Mouse (Mus musculus) MEL (cell line): ENCODE results near the gene Cenpp. TPM values are rescaled to one million over a fixed set of nuclear protein-coding genes. Genes with fewer than 3 reads are reported as not detected.
A peak's percentile ranks its signal among the peaks of the same experiment; 100 is the strongest.

ENCODE experiments used
- DNase-seq: peaks from one replicate; pipeline ENCODE4 v3.0.0; 2011; ENCODE audit warnings: low read depth, low spot score
- H3K27ac ChIP-seq: 2 replicates; pipeline ENCODE4 v1.5.1; 2012; ENCODE audit warnings: low read depth, mild to moderate bottlenecking, control low read depth, low read length, moderate library complexity; ENCODE audit not compliant: control insufficient read depth
- H3K27me3 ChIP-seq, 2 experiments: fragments of 150-350 bp in 1 of 2; sonication (generic) in 1 of 2; 2 replicates each; pipeline ENCODE4 v1.6.1; 2012; ENCODE audit warnings: low read length in 2 of 2, mild to moderate bottlenecking in 2 of 2, improper control_type of control experiment in 1 of 2, moderate library complexity in 1 of 2; ENCODE audit not compliant: insufficient read depth in 2 of 2, control insufficient read depth in 1 of 2
- H3K36me3 ChIP-seq, 2 experiments: 2 replicates each; pipeline ENCODE4 v1.6.1; 2012 to 2014; ENCODE audit warnings: low read length in 2 of 2, improper control_type of control experiment in 1 of 2, inconsistent platforms in 1 of 2, mild to moderate bottlenecking in 1 of 2; ENCODE audit not compliant: insufficient read depth in 2 of 2, control insufficient read depth in 1 of 2
- H3K4me1 ChIP-seq, 2 experiments: fragments of 150-350 bp in 1 of 2; sonication (generic) in 1 of 2; 2 replicates each; pipeline ENCODE4 v1.6.1; 2012; ENCODE audit warnings: low read length in 2 of 2, improper control_type of control experiment in 1 of 2, mild to moderate bottlenecking in 1 of 2; ENCODE audit not compliant: insufficient read depth in 2 of 2, control insufficient read depth in 1 of 2
- H3K4me3 ChIP-seq, 2 experiments: fragments of 150-350 bp in 1 of 2; sonication (generic) in 1 of 2; 2 replicates each; pipeline ENCODE4 v1.5.1; 2012; ENCODE audit warnings: low read depth in 2 of 2, low read length in 2 of 2, mild to moderate bottlenecking in 2 of 2, moderate library complexity in 2 of 2, control low read depth in 1 of 2, improper control_type of control experiment in 1 of 2; ENCODE audit not compliant: control insufficient read depth in 1 of 2, insufficient read depth in 1 of 2
- H3K79me2 ChIP-seq: 2 replicates; pipeline ENCODE4 v1.6.1; 2012; ENCODE audit warnings: mild to moderate bottlenecking, low read length, moderate library complexity; ENCODE audit not compliant: control insufficient read depth, poor library complexity, insufficient read depth
- H3K9ac ChIP-seq: 2 replicates; pipeline ENCODE4 v1.6.1; 2012; ENCODE audit warnings: low read depth, mild to moderate bottlenecking, control low read depth, low read length, moderate library complexity; ENCODE audit not compliant: control insufficient read depth, poor library complexity, severe bottlenecking
- H3K9me3 ChIP-seq: fragments of 150-350 bp; sonication (generic); replicated peaks from 2 replicates; pipeline ENCODE4 v1.6.1; 2012; ENCODE audit warnings: mild to moderate bottlenecking, low read length, improper control_type of control experiment, moderate library complexity; ENCODE audit not compliant: insufficient read depth
- CTCF ChIP-seq, 3 experiments: IDR thresholded peaks in 2 of 3; conservative IDR thresholded peaks in 1 of 3; 2 replicates each; pipeline ENCODE4 v1.5.1; 2011 to 2012; ENCODE audit warnings: low read length in 3 of 3, low read depth in 2 of 3, mild to moderate bottlenecking in 2 of 3, improper control_type of control experiment in 1 of 3, inconsistent platforms in 1 of 3, mixed read lengths in 1 of 3, moderate library complexity in 1 of 3; ENCODE audit not compliant: control insufficient read depth in 1 of 3, insufficient read depth in 1 of 3, poor library complexity in 1 of 3, severe bottlenecking in 1 of 3
- E2F4 ChIP-seq: IDR thresholded peaks from 2 replicates; pipeline ENCODE4 v1.6.1; 2011; ENCODE audit warnings: low read depth, low read length, improper control_type of control experiment, borderline replicate concordance
- ETS1 ChIP-seq: IDR thresholded peaks from 2 replicates; pipeline ENCODE4 v1.6.1; 2012; ENCODE audit warnings: low read depth, mild to moderate bottlenecking, inconsistent platforms, low read length, improper control_type of control experiment, moderate library complexity
- JUND ChIP-seq: IDR thresholded peaks from 2 replicates; pipeline ENCODE4 v1.6.1; 2011; ENCODE audit warnings: low read depth, mild to moderate bottlenecking, improper control_type of control experiment, low read length
- MYB ChIP-seq: IDR thresholded peaks from 2 replicates; pipeline ENCODE4 v1.6.1; 2011; ENCODE audit warnings: mild to moderate bottlenecking, low read depth, low read length, improper control_type of control experiment
- NELFE ChIP-seq: IDR thresholded peaks from 2 replicates; pipeline ENCODE4 v1.6.1; 2011; ENCODE audit warnings: low read depth, low read length, improper control_type of control experiment
- NRF1 ChIP-seq: IDR thresholded peaks from 2 replicates; pipeline ENCODE4 v1.6.1; 2014; ENCODE audit warnings: low read depth, mild to moderate bottlenecking, inconsistent platforms, low read length, improper control_type of control experiment, moderate library complexity; ENCODE audit not compliant: poor library complexity, insufficient read depth, severe bottlenecking
- RAD21 ChIP-seq: IDR thresholded peaks from 2 replicates; pipeline ENCODE4 v1.6.1; 2011; ENCODE audit warnings: mild to moderate bottlenecking, low read depth, low read length, improper control_type of control experiment
- RCOR1 ChIP-seq: IDR thresholded peaks from 2 replicates; pipeline ENCODE4 v1.6.1; 2012; ENCODE audit warnings: low read depth, mild to moderate bottlenecking, inconsistent platforms, low read length, improper control_type of control experiment
- SMC3 ChIP-seq: IDR thresholded peaks from 2 replicates; pipeline ENCODE4 v1.6.1; 2011; ENCODE audit warnings: low read depth, low read length, improper control_type of control experiment
- UBTF ChIP-seq: IDR thresholded peaks from 2 replicates; pipeline ENCODE4 v1.6.1; 2012; ENCODE audit warnings: low read depth, mild to moderate bottlenecking, inconsistent platforms, low read length, improper control_type of control experiment, moderate library complexity, borderline replicate concordance; ENCODE audit not compliant: insufficient read depth
- USF1 ChIP-seq: IDR thresholded peaks from 2 replicates; pipeline ENCODE4 v1.6.1; 2014; ENCODE audit warnings: low read depth, mild to moderate bottlenecking, inconsistent platforms, low read length, improper control_type of control experiment, moderate library complexity
- ZC3H11A ChIP-seq: IDR thresholded peaks from 2 replicates; pipeline ENCODE4 v1.6.1; 2012; ENCODE audit warnings: low read depth, mild to moderate bottlenecking, inconsistent platforms, low read length, improper control_type of control experiment
- ZNF384 ChIP-seq: IDR thresholded peaks from 2 replicates; pipeline ENCODE4 v1.6.1; 2012; ENCODE audit warnings: low read depth, mild to moderate bottlenecking, inconsistent platforms, low read length, improper control_type of control experiment
- polyA plus RNA-seq, 2 experiments: library from polyadenylated mRNA; stranded (reverse) in 1 of 2; unstranded in 1 of 2; fragments of >175 nt in 1 of 2; fragments of >200 nt in 1 of 2; gene quantifications; 2 replicates each; pipeline versions ENCODE4 v1.2.1 to v1.2.4; 2012; ENCODE audit warnings: low replicate concordance in 2 of 2, low read depth in 1 of 2; ENCODE audit not compliant: insufficient read length in 2 of 2, insufficient read depth in 1 of 2, missing spikeins in 1 of 2
- total RNA-seq: library from RNA; depleted of rRNA; stranded (reverse); fragments of 300-350 nt; gene quantifications from 2 replicates; pipeline ENCODE4 v1.2.3, GENCODE M21; 2012

The Cenpp gene
- total and polyA plus RNA-seq, 3 experiments, result 13.2 to 17.9 TPM; not detected in 1

DNA sequence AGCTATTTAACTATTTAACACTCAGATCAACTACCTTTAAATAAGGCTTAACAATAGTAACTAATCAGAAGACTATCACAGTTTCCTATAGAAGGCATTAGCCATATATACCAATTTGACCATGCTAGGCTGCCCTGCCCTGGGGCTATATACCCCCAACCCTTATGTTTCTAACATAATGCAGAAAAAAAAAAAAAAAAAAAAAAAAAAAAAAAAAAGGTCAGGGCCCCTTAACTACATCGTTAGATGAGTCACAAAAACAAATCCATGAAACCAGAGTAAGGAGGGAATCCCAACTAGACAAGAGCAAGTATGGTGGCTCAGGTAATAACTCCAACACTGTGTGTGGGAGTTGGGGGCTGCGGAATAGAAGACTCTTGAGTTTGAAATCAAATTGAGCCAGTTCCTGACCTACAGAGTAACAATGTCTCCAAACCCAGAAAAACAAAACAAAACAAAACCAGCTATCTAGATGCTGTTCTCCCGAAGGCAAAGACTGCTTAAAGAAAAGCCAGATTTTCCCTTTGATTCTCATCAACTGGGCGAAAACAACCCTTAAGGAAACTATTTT lies 719 bp downstream of the Cenpp start:
- peak; percentile 23 for DNase-seq
- peaks cover 17% of the 10 kb centered on the region for H3K79me2 ChIP-seq
- H3K27me3 ChIP-seq, result no peaks in the 10 kb centered on the region
- peak overlapping the region; percentile 92 for H3K9ac ChIP-seq
- H3K27ac ChIP-seq, result no peak overlapping the region
- no peaks in the 10 kb centered on the region for H3K9me3 ChIP-seq
- H3K4me1 ChIP-seq, result peaks cover 4 to 5% of the 10 kb centered on the region in 2 experiments; a peak in 3 of 4 replicates
- TF ChIP-seq CTCF (IDR thresholded peaks at IDR 0.05 in 2 of 3, conservative IDR thresholded peaks at IDR 0.05 in 1 of 3; ENCODE audit: control insufficient read depth in 1 of 3, insufficient read depth in 1 of 3, low read depth in 2 of 3, low read length in 3 of 3, poor library complexity in 1 of 3, severe bottlenecking in 1 of 3), result no peak
- no peak for TF ChIP-seq NRF1
- TF ChIP-seq UBTF, result no peak
- TF ChIP-seq JUND, result no peak
- TF ChIP-seq E2F4, result no peak
- TF ChIP-seq ZC3H11A, result no peak
- TF ChIP-seq MYB, result no peak
- no peak for TF ChIP-seq NELFE
- peak; percentile 88 for TF ChIP-seq ZNF384
- TF ChIP-seq ETS1, result 0 out of 2 replicates have a peak, but pooled peaks have one; percentile 10
- TF ChIP-seq, all 39 proteins: peak for 2
- H3K36me3 ChIP-seq, result peaks cover 6 to 12% of the 10 kb centered on the region in 2 experiments
- H3K4me3 ChIP-seq, result peak overlapping the region; percentile 89 to 98

DNA sequence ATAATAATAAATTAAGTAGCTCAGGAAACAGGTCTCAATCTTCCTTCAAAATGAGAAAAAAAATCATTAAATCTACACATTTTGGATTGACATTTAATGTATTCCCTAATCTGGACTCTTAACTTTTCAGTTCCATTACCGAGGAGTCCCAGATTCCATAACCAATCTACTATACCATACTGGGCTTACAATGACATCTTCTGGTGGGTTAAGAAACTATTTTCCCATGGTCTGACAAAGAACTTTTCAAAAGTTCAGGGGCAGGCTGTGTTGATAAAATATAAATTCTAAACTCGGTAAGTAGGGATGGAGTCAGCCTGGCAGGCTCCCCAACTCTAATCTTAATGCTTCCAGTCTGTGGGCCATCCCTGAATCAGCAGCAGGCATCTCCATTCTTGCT lies 1.4 kb downstream of the Cenpp start:
- no peaks in the 10 kb centered on the region for H3K27me3 ChIP-seq
- peaks cover 3 to 12% of the 10 kb centered on the region in 2 experiments; a peak in 3 of 4 replicates for H3K36me3 ChIP-seq
- peak in 1 of 3 experiments; percentile 40; a peak in 2 of 6 replicates for TF ChIP-seq CTCF (IDR thresholded peaks at IDR 0.05 in 2 of 3, conservative IDR thresholded peaks at IDR 0.05 in 1 of 3; ENCODE audit: control insufficient read depth in 1 of 3, insufficient read depth in 1 of 3, low read depth in 2 of 3, low read length in 3 of 3, poor library complexity in 1 of 3, severe bottlenecking in 1 of 3)
- peak; percentile 54 for TF ChIP-seq RAD21
- TF ChIP-seq USF1, result no peak
- peak; percentile 25; the same call in 1 of the 2 replicates for TF ChIP-seq SMC3
- TF ChIP-seq ZC3H11A, result peak; percentile 22; the same call in 1 of the 2 replicates
- no peak for TF ChIP-seq RCOR1
- peaks cover 17% of the 10 kb centered on the region for H3K79me2 ChIP-seq
- H3K9ac ChIP-seq, result peak overlapping the region; percentile 92; the same call in 1 of the 2 replicates
- H3K9me3 ChIP-seq, result no peaks in the 10 kb centered on the region
- DNase-seq, result peak; percentile 35
- no peak overlapping the region for H3K27ac ChIP-seq
- H3K4me3 ChIP-seq, result peak overlapping the region in 1 of 2 experiments; percentile 89; a peak in 1 of 4 replicates
- H3K4me1 ChIP-seq, result peaks cover 4 to 5% of the 10 kb centered on the region in 2 experiments; a peak in 3 of 4 replicates
